In genomic region chr1:25474469-25474868, GRCm38 (mm10) we compare ENCODE assay signal across 12 mouse cellular contexts.
A peak's percentile ranks its signal among the peaks of the same experiment; 100 is the strongest.
DNase-seq lines count a peak whose midpoint lies in the region; ATAC-seq and TF ChIP-seq lines count a peak whose summit lies in the region.
"Had no signal": no experiment of that assay in that cellular context is flagged by ENCODE, and none has a peak within 500 bp of the region (broad histone marks: within the 10 kb centered on the region; RNA-seq: fewer than 3 reads in every experiment).

No protein-coding gene starts in this region.

- H3K9me3 ChIP-seq in forebrain, postnatal 0 days (ENCODE audit: low read length) = no peaks in the 10 kb centered on the region

- no peaks in the 10 kb centered on the region for H3K27me3 ChIP-seq in forebrain, postnatal 0 days (ENCODE audit: insufficient read depth, low read length)

- no peaks in the 10 kb centered on the region for H3K4me1 ChIP-seq in forebrain, postnatal 0 days (ENCODE audit: insufficient read depth)

- H3K4me2 ChIP-seq in forebrain, postnatal 0 days (ENCODE audit: low read depth) = no peak overlapping the region

- WGBS in forebrain, postnatal 0 days = 49% methylated on average over 11 of the region's 11 CpGs

- H3K4me3 ChIP-seq in forebrain, postnatal 0 days (ENCODE audit: low read depth, low read length) = no peak overlapping the region
- H3K4me3 ChIP-seq: heart, adult 2 months had no signal

- H3K9ac ChIP-seq in forebrain, postnatal 0 days = no peak overlapping the region

- H3K27ac ChIP-seq in forebrain, postnatal 0 days (ENCODE audit: low read depth, low read length) = no peak overlapping the region
- H3K27ac ChIP-seq: heart, adult 2 months had no signal

- no peak for TF ChIP-seq CTCF in forebrain, postnatal 0 days (IDR thresholded peaks at IDR 0.05; ENCODE audit: low read depth)

- peak; percentile 11 for DNase-seq in cerebellum, adult 9-11 months
- peak; percentile 7 for DNase-seq in kidney, postnatal 10 days
- no peak for DNase-seq in kidney, adult 8-10 months
- DNase-seq in lung, postnatal 10 days = peak; percentile 16
- no peak for DNase-seq in lung, postnatal 36 days
- DNase-seq in forebrain, postnatal 0 days = peak; percentile 50
- no peak for DNase-seq in urinary bladder, adult 2 months (ENCODE audit: low spot score)
- DNase-seq: embryo, embryonic 11 days; heart, adult 2 months; heart, postnatal 36 days; thymus, adult 2 months had no signal

- ATAC-seq in cerebellum, adult (ENCODE audit: insufficient number of reproducible peaks, low FRiP score, low TSS enrichment) = no peak
- peak; percentile 43; the same call in 1 of the 2 replicates for ATAC-seq in forebrain, postnatal 0 days

- no peaks in the 10 kb centered on the region for H3K36me3 ChIP-seq in forebrain, postnatal 0 days (ENCODE audit: insufficient read depth)

Comparison
In these comparisons a context has a peak if more than half of its experiments do, and no peak if none do; other contexts are left out.
1. DNase-seq: peak in cerebellum, adult 9-11 months (single experiment), kidney, postnatal 10 days (single experiment), lung, postnatal 10 days (single experiment) and forebrain, postnatal 0 days (single experiment); none in kidney, adult 8-10 months (0 of 2), lung, postnatal 36 days (single experiment) and urinary bladder, adult 2 months (single experiment).